Mouse (Mus musculus): ENCODE data around the gene Ado. TPM values are rescaled to one million over a fixed set of nuclear protein-coding genes. Genes with fewer than 3 reads are reported as not detected.

Gene Ado
- total RNA-seq, 2 experiments from 2014 or later = 16.4 to 16.6 TPM

DNA sequence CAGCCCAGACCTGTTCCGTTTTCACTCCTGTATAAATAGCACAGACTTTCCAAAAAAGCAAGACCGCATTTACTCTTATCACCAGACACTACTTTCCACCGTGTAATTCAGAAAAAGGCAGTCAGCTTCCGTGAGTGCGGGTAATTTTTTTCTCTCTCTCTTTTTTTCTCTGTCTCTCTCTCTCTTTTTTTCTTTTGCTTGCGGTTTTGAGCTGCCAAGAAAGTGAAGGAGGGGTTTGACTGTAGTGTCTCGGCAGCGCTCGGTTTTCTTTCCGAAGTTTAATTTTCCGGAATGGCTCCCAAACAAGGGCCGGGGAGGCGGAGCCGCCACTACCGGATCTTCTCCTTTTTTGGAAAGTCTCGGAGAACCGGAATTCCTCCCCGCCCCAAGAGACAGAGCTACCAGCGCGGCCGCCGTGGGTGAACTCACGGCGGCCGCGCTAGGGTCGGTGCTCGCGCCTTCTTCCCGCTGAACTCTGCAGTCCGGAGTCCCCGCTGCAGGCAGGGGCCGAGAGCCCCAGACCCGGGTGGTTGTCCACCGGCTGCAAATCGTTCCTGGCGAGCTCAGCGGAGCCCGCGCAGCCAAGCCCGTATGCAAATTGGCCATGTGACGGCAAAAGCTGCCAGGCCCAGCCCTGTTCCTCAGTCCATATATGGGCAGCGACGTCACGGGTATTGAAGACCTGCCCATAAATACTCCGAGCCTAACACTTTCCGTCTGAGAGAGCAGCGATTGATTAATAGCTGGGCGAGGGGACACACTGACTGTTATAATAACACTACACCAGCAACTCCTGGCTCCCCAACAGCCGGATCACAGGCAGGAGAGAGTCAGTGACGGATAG, 11.4 kb downstream of the Ado start:
- peak; percentile 89 to 93 for DNase-seq
- intact Hi-C loops (cut with DNase I) = loop anchor here (2.0 to 10.0 kb wide), 3 partner anchors 110 to 447 kb away; no protein-coding TSS in a partner anchor

DNA sequence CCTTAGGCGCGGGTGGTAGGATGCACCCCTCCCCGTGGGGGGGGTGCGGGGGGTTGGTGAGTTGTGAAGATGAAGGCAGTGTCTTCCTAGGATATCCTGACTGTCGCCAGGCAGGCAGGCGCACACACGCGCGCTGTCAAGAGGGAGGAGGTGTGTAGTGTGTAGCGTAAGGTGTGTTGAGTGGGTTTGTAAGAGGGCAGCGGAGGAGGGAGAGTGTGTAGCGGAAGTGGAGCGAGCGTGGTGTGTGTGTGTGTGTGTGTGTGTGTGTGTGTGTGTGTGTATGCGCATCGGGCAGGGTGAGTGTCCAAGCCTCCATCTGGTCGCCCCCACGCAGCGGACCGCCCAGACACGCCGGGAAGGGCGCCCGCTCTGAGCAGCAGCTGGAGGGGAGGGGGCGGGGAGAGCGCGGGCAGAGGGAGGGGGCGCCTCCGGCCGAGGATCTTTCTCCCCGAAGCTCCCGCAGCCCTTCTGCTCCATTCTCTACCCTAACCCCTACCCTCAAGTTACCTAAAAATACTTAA, 12.1 kb downstream of the Ado start:
- peak; percentile 49 to 53 for DNase-seq
- intact Hi-C loops (cut with DNase I) = loop anchor here (1.0 to 10.0 kb wide), 5 partner anchors 111 to 448 kb away; no protein-coding TSS in a partner anchor

DNA sequence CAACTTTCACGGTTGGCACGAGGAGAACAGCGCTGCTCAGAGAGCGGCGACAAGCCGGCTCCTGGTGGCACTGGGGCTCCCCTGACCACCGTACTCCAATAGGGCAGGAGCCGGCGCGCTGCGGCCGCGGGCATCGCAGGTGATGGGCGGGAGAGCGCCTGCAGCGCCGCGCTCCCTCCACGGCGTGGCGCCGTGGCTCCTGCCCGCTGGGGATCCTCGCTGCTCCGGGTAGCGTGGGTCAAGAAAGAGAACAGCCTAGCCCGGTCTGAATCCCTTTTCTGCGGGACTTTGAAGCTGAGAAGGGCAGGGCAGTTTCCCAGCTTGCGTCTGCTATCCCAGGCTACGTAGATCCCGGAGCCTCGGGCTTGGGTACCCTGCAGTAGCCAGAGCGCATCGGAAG, 12.8 kb downstream of the Ado start:
- intact Hi-C loops (cut with DNase I) = loop anchor here (1.0 to 10.0 kb wide), 5 partner anchors 111 to 449 kb away; no protein-coding TSS in a partner anchor

DNA sequence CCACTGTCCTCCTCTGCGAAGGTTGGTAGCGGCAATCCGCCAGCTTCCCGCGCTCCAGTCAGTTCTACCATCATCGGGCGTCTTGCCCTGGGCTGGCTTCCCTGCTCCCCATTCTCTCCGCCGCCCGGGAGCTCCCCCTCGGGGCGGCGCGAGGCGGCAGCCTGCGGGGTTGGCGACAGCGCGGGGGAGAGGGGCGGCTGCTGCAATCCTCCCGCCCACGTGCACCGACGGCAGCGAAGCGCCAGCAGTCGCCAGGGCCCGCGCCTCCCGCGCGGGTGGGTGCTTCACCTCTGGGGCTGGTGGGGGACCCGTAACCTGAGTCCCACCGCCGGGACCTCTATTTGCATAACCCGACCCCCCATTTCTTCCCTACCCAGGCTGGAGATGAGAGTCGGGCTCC, 13.5 kb downstream of the Ado start, which contains the start of gene Egr2:
Gene Egr2 (plus strand): TSS at position 220 of the 400 bp plus-strand sequence.
- DNase-seq = peak; percentile 24 to 28
- intact Hi-C loops (cut with DNase I) = loop anchor here (5.0 to 10.0 kb wide), 2 partner anchors 112 to 450 kb away; no protein-coding TSS in a partner anchor

More for the DNA sequence above, 12.8 kb downstream of the Ado start:
- peak; percentile 81 to 83 for DNase-seq

DNA sequence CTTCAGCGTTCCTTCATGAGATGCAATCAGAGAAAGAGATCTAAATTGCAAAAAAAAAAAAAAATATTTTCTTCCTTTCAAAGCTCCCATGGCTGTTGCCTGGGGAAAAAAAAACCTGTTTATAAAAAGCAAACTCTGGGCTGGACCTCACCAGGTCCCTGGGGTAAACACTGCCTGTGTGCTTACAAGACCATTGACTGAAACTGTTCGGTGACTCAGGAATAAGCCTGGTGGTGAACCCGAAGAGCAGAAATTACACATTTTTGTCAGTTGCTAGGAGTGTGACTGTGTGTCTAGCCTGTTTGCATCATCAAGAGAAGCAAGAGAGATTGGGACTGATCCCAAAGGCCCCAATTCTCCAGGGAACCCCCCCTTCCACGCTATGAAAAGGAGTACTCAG, 19.0 kb downstream of the Ado start:
- intact Hi-C loops (cut with DNase I) = loop anchor here (10.0 kb wide), 1 partner anchor 455 kb away; no protein-coding TSS in a partner anchor
- DNase-seq = no peak

DNA sequence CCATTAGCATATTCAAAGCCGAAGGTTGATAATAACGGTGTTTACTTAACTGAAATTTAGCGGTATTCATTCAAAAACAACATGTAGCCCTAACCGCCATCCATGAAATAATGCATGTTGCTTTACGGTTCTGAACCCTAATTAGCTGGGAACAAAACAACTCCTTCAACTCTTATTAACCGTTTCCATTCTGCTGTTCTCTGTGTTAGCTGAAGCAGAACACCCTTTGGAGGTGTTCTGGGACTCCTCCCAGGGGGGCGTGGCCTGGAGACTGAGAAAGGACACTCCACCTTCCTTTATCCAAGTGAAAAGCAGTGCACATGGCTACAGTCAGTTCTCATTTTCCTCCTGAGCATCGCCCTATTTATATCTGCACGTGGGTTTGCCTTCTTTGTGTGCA, 22.3 kb downstream of the Ado start:
- no peak for DNase-seq
- intact Hi-C loops (cut with DNase I) = no loop called here

DNA sequence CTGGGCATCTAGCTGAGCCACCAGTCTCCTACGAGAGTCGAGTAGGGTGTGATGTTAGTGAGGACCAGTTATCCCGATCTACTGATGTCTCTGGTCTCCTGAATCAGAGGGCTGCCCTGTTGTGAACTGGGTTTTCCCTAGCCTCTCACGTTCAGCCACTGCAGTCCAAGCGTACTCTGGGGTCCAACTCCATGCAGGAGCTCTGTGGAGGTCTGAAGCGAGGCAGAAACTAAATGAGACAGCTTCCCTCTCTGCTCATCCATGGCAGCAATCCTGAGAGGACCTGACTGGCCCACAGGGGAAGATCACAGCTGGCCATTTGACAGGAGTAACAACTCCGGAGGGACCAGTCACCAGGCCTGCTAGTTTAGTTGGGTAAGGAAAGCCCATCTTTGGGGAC, 24.1 kb downstream of the Ado start:
- intact Hi-C loops (cut with DNase I) = no loop called here
- no peak for DNase-seq

DNA sequence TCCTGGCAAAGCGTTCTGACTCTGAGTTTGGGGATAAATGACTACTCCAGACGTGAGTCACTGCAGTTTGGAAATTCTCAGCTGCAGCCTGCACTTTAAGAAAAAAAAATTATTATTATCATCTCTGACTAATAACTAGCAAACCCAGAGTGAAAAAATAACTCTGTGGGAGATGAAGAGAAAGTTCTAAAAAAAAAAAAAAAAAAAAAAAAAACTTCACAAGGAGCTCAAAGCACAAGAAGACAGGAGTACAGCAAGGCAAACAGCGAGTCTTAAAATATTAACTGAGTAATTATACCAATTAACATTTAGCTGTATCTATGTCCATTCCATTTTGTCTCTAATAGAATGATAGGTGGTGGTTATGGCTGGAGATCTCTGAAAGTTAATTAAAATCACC, 24.6 kb downstream of the Ado start:
- no peak for DNase-seq
- intact Hi-C loops (cut with DNase I) = no loop called here

DNA sequence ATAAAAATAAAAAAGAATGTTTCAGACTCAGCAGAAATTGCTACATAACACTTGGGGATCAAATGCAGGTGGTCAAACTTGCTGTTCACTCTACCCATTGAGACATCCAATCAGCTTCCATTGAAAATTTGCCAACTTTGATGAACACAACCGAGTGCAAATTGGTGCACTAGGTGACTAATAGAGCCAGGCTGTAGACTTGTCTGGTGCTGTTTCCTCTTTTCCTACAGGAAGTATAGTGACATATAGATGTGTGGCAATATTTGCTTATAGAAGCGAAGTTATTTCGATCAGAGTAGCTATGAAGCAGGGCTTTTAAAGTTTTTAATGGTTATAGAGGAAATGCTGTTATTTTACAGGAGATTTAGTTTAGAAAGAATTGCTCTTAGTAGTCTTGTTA, 30.0 kb downstream of the Ado start:
- no peak for DNase-seq
- intact Hi-C loops (cut with DNase I) = no loop called here

DNA sequence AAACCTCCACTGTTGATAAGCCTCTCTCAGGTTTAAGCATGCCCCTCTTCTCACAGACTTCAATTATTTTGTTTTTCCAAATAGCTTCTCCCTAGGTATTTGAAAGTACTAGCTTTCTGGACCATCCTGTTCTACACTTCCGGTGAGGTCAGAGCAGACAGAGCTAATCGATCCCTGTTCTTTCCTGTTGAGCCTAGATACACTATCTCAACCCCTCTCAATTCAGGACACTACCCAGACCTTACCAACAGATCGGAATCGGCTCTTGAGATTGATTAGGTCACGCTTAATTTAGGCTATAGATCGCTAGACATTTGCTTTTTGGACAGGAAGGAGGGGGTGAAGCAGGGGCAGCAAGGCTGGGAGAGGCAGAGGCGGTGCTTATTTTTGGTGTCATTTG, 35.9 kb downstream of the Ado start:
- DNase-seq = no peak
- intact Hi-C loops (cut with DNase I) = no loop called here

DNA sequence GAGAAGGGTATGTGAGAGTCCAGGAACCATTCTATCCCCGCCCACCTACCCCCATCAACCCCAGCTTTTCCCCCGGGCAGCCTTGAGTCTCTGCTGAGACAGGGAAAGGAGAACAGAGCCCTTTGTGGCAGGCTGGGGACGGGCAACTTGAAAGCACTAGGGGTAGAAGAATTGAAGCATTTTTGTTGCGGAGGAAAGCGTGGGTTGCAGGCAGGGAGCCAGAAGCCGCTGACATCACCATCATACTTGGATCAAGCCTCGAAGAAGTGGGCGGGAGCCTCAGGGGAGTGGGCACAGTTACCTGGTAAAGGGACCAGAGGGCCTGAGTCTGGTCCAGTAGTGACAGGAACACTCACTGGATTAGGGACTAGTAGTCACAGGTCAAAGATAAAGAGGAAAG, 36.5 kb downstream of the Ado start:
- peak in 1 of 2 experiments; percentile 11 for DNase-seq
- intact Hi-C loops (cut with DNase I) = no loop called here

DNA sequence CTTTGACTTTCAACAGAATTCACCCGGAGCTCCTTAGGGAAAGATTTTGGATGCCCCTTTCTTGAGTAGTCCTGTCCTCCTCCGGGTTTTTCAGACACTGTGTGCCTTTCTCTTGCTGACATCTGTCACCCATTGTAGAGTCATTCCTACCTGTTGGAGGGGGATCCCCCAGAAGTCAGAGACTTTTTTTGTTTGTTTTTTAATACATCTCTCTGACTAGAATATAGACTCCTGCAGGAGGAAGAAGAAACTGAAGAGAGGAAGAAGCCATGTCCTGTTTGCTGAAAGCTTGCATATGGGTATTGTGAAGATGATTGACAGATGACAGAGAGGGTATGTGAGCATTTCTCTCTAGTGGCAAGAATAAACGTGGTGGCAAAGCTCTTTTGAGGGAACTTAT, 43.5 kb downstream of the Ado start:
- intact Hi-C loops (cut with DNase I) = no loop called here
- DNase-seq = no peak

DNA sequence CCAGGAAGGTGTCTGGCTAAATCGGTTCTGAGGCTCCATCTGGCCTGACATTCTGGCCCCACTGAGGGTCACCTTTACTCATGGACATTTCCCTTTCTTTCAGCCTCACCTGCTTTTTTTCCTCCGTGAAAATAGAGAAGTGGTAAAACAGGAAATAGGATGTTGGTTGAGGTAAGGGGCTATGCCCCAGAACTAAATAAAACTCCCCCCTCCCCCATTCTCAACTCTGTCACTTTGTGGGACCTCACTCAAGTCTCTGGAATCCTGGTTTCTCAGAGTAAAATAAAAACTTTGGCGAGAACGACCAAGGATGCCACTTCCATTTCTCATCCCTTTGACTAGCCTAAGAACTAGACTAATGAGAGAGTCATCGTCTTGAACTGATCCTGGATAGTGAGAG, 44.7 kb downstream of the Ado start:
- intact Hi-C loops (cut with DNase I) = no loop called here

DNA sequence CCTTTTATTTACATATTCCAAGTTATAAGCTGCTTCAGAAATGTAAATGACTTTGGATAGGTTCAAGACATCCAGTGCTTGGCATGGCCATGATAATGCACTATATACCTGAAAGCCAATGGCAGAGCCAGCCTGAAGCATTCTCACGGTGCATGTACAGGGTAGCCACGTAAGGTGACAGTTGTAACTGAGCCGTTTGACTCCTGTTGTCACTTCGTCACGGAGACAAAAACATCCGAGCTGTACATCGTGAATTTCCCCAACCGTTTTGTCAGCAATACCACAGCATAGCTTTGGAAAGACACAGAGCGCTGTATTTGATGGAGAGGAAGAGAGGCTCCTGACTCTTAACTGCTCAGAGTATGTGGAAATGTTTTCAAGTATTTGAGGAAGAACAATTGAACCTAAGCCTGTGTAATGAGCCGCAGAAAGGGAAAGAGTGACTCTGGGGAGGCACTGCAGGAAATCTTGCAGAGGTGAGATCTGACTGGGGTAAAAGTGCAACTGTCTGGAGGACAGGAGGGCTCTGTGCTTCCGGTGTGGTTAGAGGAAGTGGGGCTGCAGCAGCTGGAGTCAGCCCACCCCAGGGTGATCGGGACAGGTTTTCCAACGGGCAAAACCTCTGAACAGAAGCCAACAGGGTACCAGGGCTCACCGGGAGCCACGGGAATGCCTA, 45.3 kb downstream of the Ado start:
- intact Hi-C loops (cut with DNase I) = no loop called here
- no peak for DNase-seq

More for the DNA sequence above, 44.7 kb downstream of the Ado start:
- DNase-seq = no peak

DNA sequence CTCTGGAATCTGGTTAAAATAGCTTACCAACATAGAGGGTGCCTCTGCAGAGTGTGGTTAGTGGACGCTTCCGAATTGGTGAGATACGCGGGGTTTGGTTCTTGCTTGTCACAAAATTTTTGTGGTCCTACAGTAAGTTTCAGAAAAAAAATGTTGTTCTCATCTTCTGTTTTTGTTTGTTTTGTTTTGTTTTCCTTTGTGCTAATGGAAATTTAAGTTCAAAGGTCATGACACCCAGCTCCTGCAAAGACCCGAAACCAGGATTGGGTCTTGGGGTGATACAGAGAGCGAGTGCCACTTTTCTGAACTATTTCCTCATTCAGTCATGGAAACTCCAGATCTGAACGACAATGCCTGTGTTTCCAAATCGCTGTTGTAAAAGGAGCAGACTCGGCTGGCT, 50.8 kb downstream of the Ado start:
- intact Hi-C loops (cut with DNase I) = no loop called here
- DNase-seq = no peak

DNA sequence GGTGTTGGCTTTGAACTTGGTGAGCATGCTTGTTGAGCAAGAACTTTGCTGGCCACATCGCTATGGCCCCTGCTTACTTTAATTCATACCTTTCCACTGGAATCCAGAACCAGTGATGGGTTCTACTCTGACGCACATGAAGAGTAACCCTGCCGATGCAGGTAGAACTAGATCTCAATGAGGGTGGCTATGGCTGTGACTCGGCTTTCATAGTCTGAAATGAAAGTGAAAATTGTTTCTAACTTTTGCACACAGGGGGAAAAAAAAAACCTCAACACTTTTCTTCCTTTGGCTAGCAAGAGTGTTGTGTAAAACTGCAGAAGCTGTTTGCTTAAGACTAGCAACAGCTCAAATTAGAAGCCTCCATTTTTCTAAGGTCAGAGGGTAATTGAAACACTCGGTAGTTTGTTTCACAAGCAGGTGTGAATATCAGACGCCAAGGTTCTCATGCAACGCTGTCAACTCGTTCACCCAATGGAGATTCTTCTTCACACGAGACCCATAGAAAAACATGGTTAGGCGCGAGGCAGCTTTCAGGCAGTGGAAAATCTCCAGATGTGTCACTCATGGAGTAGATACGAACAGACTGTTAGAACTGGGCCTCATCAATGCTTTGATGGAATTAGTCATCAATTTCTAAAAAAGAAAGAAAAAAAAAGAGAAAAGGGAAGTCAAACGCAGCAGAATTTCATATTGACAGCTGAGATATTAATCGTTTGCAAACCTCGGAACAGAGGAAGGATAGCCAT, 51.4 kb downstream of the Ado start:
- intact Hi-C loops (cut with DNase I) = no loop called here
- no peak for DNase-seq

Other genes starting within 250 kb of the Ado start
- 1 to 10 TPM in 1 of 2 experiments, under 1 TPM in 1; 0.27 to 1.2 TPM for gene Egr2, start 13.5 kb downstream of the Ado start, total RNA-seq (2021)

Measured in heart, postnatal 36 days (tissue).